Mouse (Mus musculus) megakaryocyte, embryonic 14.5 days (primary cell): ENCODE data around the gene Mical1.

Source experiments
- FLI1 ChIP-seq: IDR thresholded peaks from 2 replicates; pipeline ENCODE4 v1.6.1; 2012; ENCODE audit warnings: low read length, inconsistent platforms, mixed read lengths
- GATA1 ChIP-seq: IDR thresholded peaks from 3 replicates; pipeline ENCODE4 v1.6.1; 2012; ENCODE audit warnings: mixed read lengths, low read length, inconsistent platforms, borderline replicate concordance

- TF ChIP-seq GATA1 (no peak), FLI1 (no peak)
Observed at GRCm38 (mm10) chr10:41473782-41474468, 2.2 kb upstream of the Mical1 start.
